Mouse (Mus musculus): ENCODE measurements around the gene Irf2bpl. TPM values are rescaled to one million over a fixed set of nuclear protein-coding genes. Genes with fewer than 3 reads are reported as not detected.
A peak's percentile ranks its signal among the peaks of the same experiment; 100 is the strongest.

Irf2bpl gene
- polyA plus RNA-seq, 1 experiment from 2014 or later: 69.3 TPM

- Histone ChIP-seq H3K27me3 (ENCODE audit: control insufficient read depth, insufficient read depth, low read depth, low read length) (no peaks in the 10 kb centered on the region), H3K4me3 (ENCODE audit: low read depth, low read length) (peak overlapping the region; percentile 91), H3K36me3 (ENCODE audit: control insufficient read depth, insufficient read depth, low read length) (no peaks in the 10 kb centered on the region; the same call in 1 of the 2 replicates), H3K4me1 (ENCODE audit: control insufficient read depth, insufficient read depth, low read length) (peaks cover 42% of the 10 kb centered on the region), H3K27ac (ENCODE audit: low read length) (peak overlapping the region; percentile 99), H3K9me3 (replicated peaks; ENCODE audit: control insufficient read depth, low read length, poor library complexity, severe bottlenecking) (no peaks in the 10 kb centered on the region), H3K9ac (ENCODE audit: low read depth, low read length) (peak overlapping the region; percentile 98), H3K4me2 (ENCODE audit: low read length) (peak overlapping the region; percentile 79)
- under 1% methylated on average over 58 of the region's 59 CpGs for WGBS
- ATAC-seq: 0 out of 2 replicates have a peak, but pooled peaks have one; percentile 7
These were observed 2.1 kb downstream of the Irf2bpl start for GRCm38 (mm10) chr12:86882279-86883018.

GRCm38 (mm10) chr12:86881809-86882278 lies 2.8 kb downstream of the Irf2bpl start:
- Histone ChIP-seq H3K36me3 (ENCODE audit: control insufficient read depth, insufficient read depth, low read length) (no peaks in the 10 kb centered on the region; the same call in 1 of the 2 replicates), H3K27ac (ENCODE audit: low read length) (peak overlapping the region; percentile 99), H3K4me2 (ENCODE audit: low read length) (peak overlapping the region; percentile 79), H3K9me3 (replicated peaks; ENCODE audit: control insufficient read depth, low read length, poor library complexity, severe bottlenecking) (no peaks in the 10 kb centered on the region), H3K27me3 (ENCODE audit: control insufficient read depth, insufficient read depth, low read depth, low read length) (no peaks in the 10 kb centered on the region), H3K4me3 (ENCODE audit: low read depth, low read length) (peak overlapping the region; percentile 91), H3K4me1 (ENCODE audit: control insufficient read depth, insufficient read depth, low read length) (peaks cover 36% of the 10 kb centered on the region), H3K9ac (ENCODE audit: low read depth, low read length) (peak overlapping the region; percentile 98)
- 3% methylated on average over 32 of the region's 33 CpGs for WGBS
- ATAC-seq: no peak

- ATAC-seq: no peak
- H3K4me2 ChIP-seq (ENCODE audit: low read length): peak overlapping the region; percentile 79
- H3K27ac ChIP-seq (ENCODE audit: low read length): peak overlapping the region; percentile 56
- H3K9me3 ChIP-seq (replicated peaks; ENCODE audit: control insufficient read depth, low read length, poor library complexity, severe bottlenecking): no peaks in the 10 kb centered on the region
- peak overlapping the region; percentile 33 for H3K4me3 ChIP-seq (ENCODE audit: low read depth, low read length)
- peak overlapping the region; percentile 52 for H3K9ac ChIP-seq (ENCODE audit: low read depth, low read length)
- H3K36me3 ChIP-seq (ENCODE audit: control insufficient read depth, insufficient read depth, low read length): no peaks in the 10 kb centered on the region; the same call in 1 of the 2 replicates
- 40% methylated on average over 3 of the region's 3 CpGs for WGBS
- no peaks in the 10 kb centered on the region for H3K27me3 ChIP-seq (ENCODE audit: control insufficient read depth, insufficient read depth, low read depth, low read length)
- H3K4me1 ChIP-seq (ENCODE audit: control insufficient read depth, insufficient read depth, low read length): peaks cover 24% of the 10 kb centered on the region
These were observed 4.4 kb downstream of the Irf2bpl start for GRCm38 (mm10) chr12:86880090-86880723.

GRCm38 (mm10) chr12:86879446-86880085 lies 5.0 kb downstream of the Irf2bpl start:
- Histone ChIP-seq H3K4me2 (ENCODE audit: low read length) (peak overlapping the region; percentile 79), H3K9ac (ENCODE audit: low read depth, low read length) (no peak overlapping the region), H3K36me3 (ENCODE audit: control insufficient read depth, insufficient read depth, low read length) (no peaks in the 10 kb centered on the region; the same call in 1 of the 2 replicates), H3K9me3 (replicated peaks; ENCODE audit: control insufficient read depth, low read length, poor library complexity, severe bottlenecking) (no peaks in the 10 kb centered on the region), H3K27me3 (ENCODE audit: control insufficient read depth, insufficient read depth, low read depth, low read length) (no peaks in the 10 kb centered on the region), H3K27ac (ENCODE audit: low read length) (peak overlapping the region; percentile 56), H3K4me1 (ENCODE audit: control insufficient read depth, insufficient read depth, low read length) (peaks cover 22% of the 10 kb centered on the region), H3K4me3 (ENCODE audit: low read depth, low read length) (peak overlapping the region; percentile 33)
- no peak for ATAC-seq
- 40% methylated on average over 6 of the region's 6 CpGs for WGBS

GRCm38 (mm10) chr12:86878426-86879353 lies 5.9 kb downstream of the Irf2bpl start:
- Histone ChIP-seq H3K36me3 (ENCODE audit: control insufficient read depth, insufficient read depth, low read length) (no peaks in the 10 kb centered on the region; the same call in 1 of the 2 replicates), H3K9ac (ENCODE audit: low read depth, low read length) (no peak overlapping the region), H3K4me3 (ENCODE audit: low read depth, low read length) (peak overlapping the region; percentile 33; the same call in 1 of the 2 replicates), H3K27me3 (ENCODE audit: control insufficient read depth, insufficient read depth, low read depth, low read length) (no peaks in the 10 kb centered on the region), H3K4me1 (ENCODE audit: control insufficient read depth, insufficient read depth, low read length) (peaks cover 22% of the 10 kb centered on the region), H3K4me2 (ENCODE audit: low read length) (peak overlapping the region; percentile 79), H3K9me3 (replicated peaks; ENCODE audit: control insufficient read depth, low read length, poor library complexity, severe bottlenecking) (no peaks in the 10 kb centered on the region), H3K27ac (ENCODE audit: low read length) (peak overlapping the region; percentile 56)
- 58% methylated on average over 16 of the region's 16 CpGs for WGBS
- ATAC-seq: no peak

GRCm38 (mm10) chr12:86876981-86877380 lies 7.6 kb downstream of the Irf2bpl start:
- Histone ChIP-seq H3K36me3 (ENCODE audit: control insufficient read depth, insufficient read depth, low read length) (no peaks in the 10 kb centered on the region; the same call in 1 of the 2 replicates), H3K27me3 (ENCODE audit: control insufficient read depth, insufficient read depth, low read depth, low read length) (no peaks in the 10 kb centered on the region), H3K9me3 (replicated peaks; ENCODE audit: control insufficient read depth, low read length, poor library complexity, severe bottlenecking) (no peaks in the 10 kb centered on the region), H3K4me3 (ENCODE audit: low read depth, low read length) (no peak overlapping the region), H3K9ac (ENCODE audit: low read depth, low read length) (no peak overlapping the region), H3K4me1 (ENCODE audit: control insufficient read depth, insufficient read depth, low read length) (peaks cover 22% of the 10 kb centered on the region), H3K4me2 (ENCODE audit: low read length) (no peak overlapping the region), H3K27ac (ENCODE audit: low read length) (no peak overlapping the region)
- no peak for ATAC-seq
- WGBS: 95% methylated on average over 4 of the region's 4 CpGs

GRCm38 (mm10) chr12:86876116-86876515 lies 8.5 kb downstream of the Irf2bpl start:
- H3K9me3 ChIP-seq (replicated peaks; ENCODE audit: control insufficient read depth, low read length, poor library complexity, severe bottlenecking): no peaks in the 10 kb centered on the region
- H3K9ac ChIP-seq (ENCODE audit: low read depth, low read length): no peak overlapping the region
- no peak overlapping the region for H3K4me2 ChIP-seq (ENCODE audit: low read length)
- no peaks in the 10 kb centered on the region for H3K36me3 ChIP-seq (ENCODE audit: control insufficient read depth, insufficient read depth, low read length)
- peaks cover 22% of the 10 kb centered on the region for H3K4me1 ChIP-seq (ENCODE audit: control insufficient read depth, insufficient read depth, low read length)
- 79% methylated on average over 5 of the region's 5 CpGs for WGBS
- no peaks in the 10 kb centered on the region for H3K27me3 ChIP-seq (ENCODE audit: control insufficient read depth, insufficient read depth, low read depth, low read length)
- H3K27ac ChIP-seq (ENCODE audit: low read length): no peak overlapping the region
- H3K4me3 ChIP-seq (ENCODE audit: low read depth, low read length): no peak overlapping the region
- no peak for ATAC-seq

- no peak overlapping the region for H3K4me3 ChIP-seq (ENCODE audit: low read depth, low read length)
- no peak overlapping the region for H3K9ac ChIP-seq (ENCODE audit: low read depth, low read length)
- H3K4me2 ChIP-seq (ENCODE audit: low read length): no peak overlapping the region
- H3K4me1 ChIP-seq (ENCODE audit: control insufficient read depth, insufficient read depth, low read length): 0 out of 2 replicates have a peak, but pooled peaks cover 4% of the 10 kb centered on the region
- H3K36me3 ChIP-seq (ENCODE audit: control insufficient read depth, insufficient read depth, low read length): no peaks in the 10 kb centered on the region
- no peak overlapping the region for H3K27ac ChIP-seq (ENCODE audit: low read length)
- no peak for ATAC-seq
- no peaks in the 10 kb centered on the region for H3K9me3 ChIP-seq (replicated peaks; ENCODE audit: control insufficient read depth, low read length, poor library complexity, severe bottlenecking)
- 55% methylated on average over 9 of the region's 9 CpGs for WGBS
- no peaks in the 10 kb centered on the region for H3K27me3 ChIP-seq (ENCODE audit: control insufficient read depth, insufficient read depth, low read depth, low read length)
These were observed 12.1 kb downstream of the Irf2bpl start for GRCm38 (mm10) chr12:86872335-86873040.
